Mouse (Mus musculus) small intestine, adult 2 months (tissue): ENCODE measurements around the gene Pigr.

ENCODE experiments used
- CTCF ChIP-seq: fragments of 200-500 bp; IDR thresholded peaks from 2 replicates; pipeline ENCODE4 v1.5.1; 2012; ENCODE audit warnings: low read depth, mild to moderate bottlenecking, control low read depth, inconsistent platforms, low read length, moderate library complexity, mixed read lengths; ENCODE audit not compliant: insufficient replicate concordance, insufficient read length; ENCODE audit errors: extremely low read depth
- POLR2A ChIP-seq: fragments of 200-500 bp; IDR thresholded peaks from 2 replicates; pipeline ENCODE4 v1.6.1; 2012; ENCODE audit warnings: low read depth, mild to moderate bottlenecking, control low read depth, inconsistent platforms, low read length, moderate library complexity

GRCm38 (mm10) chr1:130802976-130803375 is 23.5 kb upstream of the Pigr start:
- TF ChIP-seq CTCF: no peak
- no peak for TF ChIP-seq POLR2A
